Mouse (Mus musculus) midbrain, embryonic 12.5 days (tissue): ENCODE measurements around the gene Jarid2. TPM values are rescaled to one million over a fixed set of nuclear protein-coding genes. Genes with fewer than 3 reads are reported as not detected.

Experiments
- ATAC-seq: fragments of 200-750 bp; cut with Nextera tagmentation; 2 replicates; pipeline ENCODE4 v1.8.0; 2017; ENCODE audit warnings: low read depth, moderate TSS enrichment, moderate library complexity; ENCODE audit not compliant: low FRiP score
- H3K27ac ChIP-seq: fragments of 300-500 bp; sonication (generic); replicated peaks from 2 replicates; pipeline ENCODE4 v1.5.1; 2016; ENCODE audit warnings: mild to moderate bottlenecking
- H3K27me3 ChIP-seq: fragments of 300-500 bp; sonication (generic); 2 replicates; pipeline ENCODE4 v1.6.1; 2016; ENCODE audit warnings: mild to moderate bottlenecking
- H3K36me3 ChIP-seq: fragments of 300-500 bp; sonication (generic); 2 replicates; pipeline ENCODE4 v1.6.1; 2016
- H3K4me1 ChIP-seq: fragments of 300-500 bp; sonication (generic); 2 replicates; pipeline ENCODE4 v1.6.1; 2016
- H3K4me2 ChIP-seq: fragments of 300-500 bp; sonication (generic); replicated peaks from 2 replicates; pipeline ENCODE4 v1.6.1; 2016; ENCODE audit warnings: mild to moderate bottlenecking, moderate library complexity
- H3K4me3 ChIP-seq: fragments of 300-500 bp; sonication (generic); 2 replicates; pipeline ENCODE4 v1.5.1; 2016; ENCODE audit warnings: mild to moderate bottlenecking
- H3K9ac ChIP-seq: fragments of 300-500 bp; sonication (generic); replicated peaks from 2 replicates; pipeline ENCODE4 v1.6.1; 2016; ENCODE audit warnings: mild to moderate bottlenecking, moderate library complexity
- H3K9me3 ChIP-seq: fragments of 300-500 bp; sonication (generic); 2 replicates; pipeline ENCODE4 v1.6.1; 2016; ENCODE audit warnings: mild to moderate bottlenecking
- WGBS: fragments of 180-500 bp; shearing (Covaris S2); methylation state at CpG from one replicate; pipeline ENCODE4 v1.1.7; 2016; 5-methylcytosine and 5-hydroxymethylcytosine counted together
- polyA plus RNA-seq: library from polyadenylated mRNA; unstranded; fragments of >200 nt; fragmentation: Nextera tagmentation; extraction: Ambion mirVana; gene quantifications from 2 replicates; pipeline ENCODE4 v1.2.1, GENCODE M21; 2016

Gene Jarid2
- polyA plus RNA-seq, 1 experiment from 2014 or later, result 73.7 TPM

DNA sequence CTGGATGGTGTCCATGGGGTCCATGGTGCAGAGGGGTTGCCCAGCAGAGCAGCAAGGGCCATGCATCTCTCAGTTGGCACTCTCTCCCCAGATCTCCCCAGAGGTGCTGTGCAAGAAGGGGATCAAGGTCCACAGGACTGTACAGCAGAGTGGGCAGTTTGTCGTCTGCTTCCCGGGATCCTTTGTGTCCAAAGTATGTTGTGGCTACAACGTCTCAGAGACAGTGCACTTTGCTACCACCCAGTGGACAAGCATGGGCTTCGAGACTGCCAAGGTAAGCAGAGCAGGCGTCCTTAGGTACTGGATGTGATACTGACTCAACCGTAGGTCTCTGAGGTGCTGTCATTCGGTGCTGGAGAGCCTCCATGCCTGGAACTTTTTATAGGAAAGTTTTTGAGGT is 184.3 kb downstream of the Jarid2 start:
- H3K4me3 ChIP-seq, result no peak overlapping the region
- H3K9ac ChIP-seq, result no peak overlapping the region
- H3K27me3 ChIP-seq, result no peaks in the 10 kb centered on the region
- WGBS, result 65% methylated on average over 7 of the region's 7 CpGs
- peaks cover 96% of the 10 kb centered on the region for H3K36me3 ChIP-seq
- no peak overlapping the region for H3K27ac ChIP-seq
- ATAC-seq, result no peak
- no peak overlapping the region for H3K4me2 ChIP-seq
- H3K9me3 ChIP-seq, result no peaks in the 10 kb centered on the region
- peaks cover 3% of the 10 kb centered on the region; the same call in 1 of the 2 replicates for H3K4me1 ChIP-seq

DNA sequence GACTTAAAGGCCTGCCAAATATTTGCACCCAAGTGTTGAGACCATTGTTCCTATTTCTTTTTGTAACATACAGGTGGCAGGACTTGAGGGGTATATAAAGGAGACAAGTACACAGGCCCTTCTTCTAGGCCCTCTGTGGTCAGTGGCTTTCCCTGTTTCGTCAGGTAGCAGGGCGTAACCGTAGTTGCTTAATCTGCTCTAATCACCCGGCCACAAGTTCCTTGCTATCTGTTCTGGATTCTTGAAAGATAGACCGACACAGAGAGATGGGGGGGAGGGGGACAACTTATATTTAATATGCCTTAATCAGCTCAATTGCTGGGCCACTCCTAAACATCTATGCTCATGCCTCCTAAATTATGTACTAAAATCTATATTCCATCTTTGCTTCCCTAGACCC is 186.1 kb downstream of the Jarid2 start:
- no peaks in the 10 kb centered on the region for H3K4me1 ChIP-seq
- H3K36me3 ChIP-seq, result peaks cover 97% of the 10 kb centered on the region
- no peaks in the 10 kb centered on the region for H3K27me3 ChIP-seq
- H3K4me2 ChIP-seq, result no peak overlapping the region
- H3K27ac ChIP-seq, result no peak overlapping the region
- H3K9me3 ChIP-seq, result no peaks in the 10 kb centered on the region
- no peak for ATAC-seq
- no peak overlapping the region for H3K9ac ChIP-seq
- no peak overlapping the region for H3K4me3 ChIP-seq
- WGBS, result 94% methylated on average over 5 of the region's 5 CpGs

DNA sequence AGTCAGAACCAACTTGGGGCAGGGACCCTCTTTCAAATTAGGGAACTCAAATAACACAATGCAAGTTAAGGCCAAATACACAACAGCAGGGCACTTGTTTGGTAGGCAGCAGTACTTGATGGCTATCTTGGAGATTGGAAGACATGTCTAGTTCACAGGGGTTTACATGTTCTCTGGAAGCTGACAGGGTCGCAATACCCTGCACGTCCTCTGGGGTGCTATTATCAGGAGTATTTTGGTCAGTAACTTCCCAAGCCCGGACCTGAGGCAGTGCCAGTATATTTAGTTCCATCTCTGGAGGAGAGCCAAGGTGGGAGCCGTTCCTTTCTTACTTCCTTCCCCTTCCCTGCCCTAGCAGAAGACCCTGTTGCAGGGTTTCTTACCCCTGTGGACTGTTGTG is 186.7 kb downstream of the Jarid2 start:
- Histone ChIP-seq H3K4me3 (no peak overlapping the region), H3K4me2 (no peak overlapping the region), H3K9ac (no peak overlapping the region), H3K4me1 (no peaks in the 10 kb centered on the region), H3K27ac (no peak overlapping the region), H3K27me3 (no peaks in the 10 kb centered on the region), H3K36me3 (peaks cover 97% of the 10 kb centered on the region), H3K9me3 (no peaks in the 10 kb centered on the region)
- ATAC-seq, result no peak
- 84% methylated on average over 4 of the region's 4 CpGs for WGBS

DNA sequence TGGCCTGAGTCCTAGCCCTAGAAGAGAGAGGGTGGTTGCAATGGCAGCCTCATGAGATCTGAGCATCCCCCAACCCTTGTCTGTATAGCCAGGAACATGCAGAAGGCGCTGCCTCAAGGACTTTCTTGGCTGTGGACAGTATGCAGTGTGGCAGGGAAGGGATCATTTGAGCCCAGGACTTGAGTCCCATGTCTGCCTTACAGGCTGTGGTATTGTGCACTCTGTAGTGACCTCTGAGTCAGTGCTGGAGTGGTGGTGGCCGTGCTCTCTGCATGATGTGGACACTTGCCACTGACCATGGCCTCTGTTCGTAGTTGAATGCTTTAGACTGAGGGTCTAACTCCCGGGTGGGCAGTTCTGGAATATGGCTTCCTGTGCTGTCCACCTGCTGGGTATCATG is 187.9 kb downstream of the Jarid2 start:
- WGBS, result 94% methylated on average over 4 of the region's 4 CpGs

DNA sequence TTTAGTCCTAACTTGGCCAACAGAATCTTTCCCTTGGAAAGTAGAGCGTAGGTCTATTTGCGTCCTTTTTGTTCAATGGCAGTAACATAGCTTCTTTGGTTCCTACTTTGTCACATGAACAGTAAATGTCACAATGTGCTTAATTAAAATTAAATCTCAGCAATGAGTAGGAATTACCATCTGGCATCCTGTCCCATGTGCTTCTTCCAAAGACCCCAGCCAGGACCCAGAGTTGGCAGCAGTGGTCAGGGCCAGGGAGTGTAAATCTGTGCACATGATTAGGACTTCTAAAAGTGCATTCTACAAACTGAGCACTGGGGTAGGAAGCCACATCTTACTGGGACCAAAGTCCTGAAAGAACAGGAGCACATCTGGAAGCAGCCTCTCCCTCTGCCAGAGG is 189.0 kb downstream of the Jarid2 start:
- no peak overlapping the region for H3K27ac ChIP-seq
- no peak overlapping the region for H3K9ac ChIP-seq
- no peaks in the 10 kb centered on the region for H3K4me1 ChIP-seq
- WGBS, result 98% methylated on average over 2 of the region's 2 CpGs
- peaks cover 98% of the 10 kb centered on the region for H3K36me3 ChIP-seq
- H3K4me2 ChIP-seq, result no peak overlapping the region
- H3K27me3 ChIP-seq, result no peaks in the 10 kb centered on the region
- ATAC-seq, result no peak
- H3K4me3 ChIP-seq, result no peak overlapping the region
- H3K9me3 ChIP-seq, result no peaks in the 10 kb centered on the region

More for the DNA sequence above, 187.9 kb downstream of the Jarid2 start:
- no peak overlapping the region for H3K9ac ChIP-seq
- H3K4me3 ChIP-seq, result no peak overlapping the region
- peaks cover 97% of the 10 kb centered on the region for H3K36me3 ChIP-seq
- no peaks in the 10 kb centered on the region for H3K27me3 ChIP-seq
- H3K4me2 ChIP-seq, result no peak overlapping the region
- no peaks in the 10 kb centered on the region for H3K4me1 ChIP-seq
- ATAC-seq, result no peak
- H3K9me3 ChIP-seq, result no peaks in the 10 kb centered on the region
- H3K27ac ChIP-seq, result no peak overlapping the region

DNA sequence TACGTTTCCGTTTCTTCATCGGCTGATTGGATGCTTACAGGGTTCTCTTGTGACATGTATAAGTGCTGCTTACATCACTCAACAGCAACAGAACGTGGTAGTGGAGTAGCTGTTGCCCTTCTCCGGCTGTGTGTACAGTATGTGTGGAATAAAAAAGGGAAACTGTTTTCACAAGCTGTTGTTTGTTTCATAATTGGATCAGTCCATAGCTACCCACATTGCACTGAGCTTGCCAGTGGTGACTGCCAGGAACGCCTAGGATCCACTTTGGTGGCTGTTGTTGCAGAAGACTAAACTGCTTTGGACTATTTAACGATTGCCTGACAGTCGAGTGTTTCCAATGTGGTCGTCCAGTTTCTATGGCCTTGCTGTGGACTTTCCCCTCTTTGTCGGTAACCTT is 191.8 kb downstream of the Jarid2 start:
- Histone ChIP-seq H3K36me3 (peaks cover 93% of the 10 kb centered on the region), H3K4me1 (no peaks in the 10 kb centered on the region), H3K27ac (no peak overlapping the region), H3K27me3 (no peaks in the 10 kb centered on the region), H3K4me2 (no peak overlapping the region), H3K9me3 (no peaks in the 10 kb centered on the region), H3K4me3 (no peak overlapping the region), H3K9ac (no peak overlapping the region)
- WGBS, result 86% methylated on average over 10 of the region's 10 CpGs
- no peak for ATAC-seq

DNA sequence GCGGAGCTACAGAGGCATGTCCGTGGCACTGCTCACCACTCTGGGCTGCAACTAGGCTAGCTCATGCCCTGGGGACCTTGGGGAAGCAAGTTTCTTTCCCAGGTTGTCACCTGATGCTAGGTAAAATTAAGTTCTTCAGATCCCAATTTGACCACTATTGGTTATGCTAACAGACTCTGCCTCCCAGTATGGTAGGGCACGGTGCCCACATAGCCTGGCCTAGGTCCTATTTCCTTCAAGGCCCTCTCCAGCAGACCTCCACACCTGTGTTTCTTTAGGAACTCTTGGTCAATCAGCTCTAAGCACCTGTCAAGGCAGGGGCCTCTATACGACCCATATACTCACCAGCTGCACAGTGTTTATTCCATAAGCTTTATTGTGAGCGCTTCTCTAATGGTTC is 192.4 kb downstream of the Jarid2 start:
- WGBS, result 92% methylated on average over 5 of the region's 5 CpGs

DNA sequence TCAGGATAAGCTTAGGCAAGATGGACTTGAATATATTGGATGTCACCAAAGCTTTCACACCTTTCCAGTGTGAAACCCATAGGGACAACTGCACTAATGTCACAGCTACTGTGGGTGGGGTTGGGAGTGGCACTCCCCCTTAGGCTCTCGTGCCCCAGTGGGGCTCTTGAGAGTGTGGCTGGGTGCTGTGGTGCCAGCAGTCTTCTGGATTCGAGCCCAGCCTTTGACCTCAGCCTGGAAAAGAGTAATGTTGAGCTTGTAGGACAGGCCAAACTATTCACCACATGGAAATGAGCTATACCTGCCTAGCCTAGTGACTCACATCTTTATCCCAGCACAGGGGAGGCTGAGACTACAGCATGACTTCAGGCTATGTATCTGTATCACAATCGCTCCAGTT is 194.8 kb downstream of the Jarid2 start:
- ATAC-seq, result no peak
- H3K27me3 ChIP-seq, result no peaks in the 10 kb centered on the region
- H3K4me2 ChIP-seq, result no peak overlapping the region
- 89% methylated on average over 3 of the region's 3 CpGs for WGBS
- no peak overlapping the region for H3K27ac ChIP-seq
- H3K9me3 ChIP-seq, result no peaks in the 10 kb centered on the region
- no peak overlapping the region for H3K4me3 ChIP-seq
- no peak overlapping the region for H3K9ac ChIP-seq
- peaks cover 67% of the 10 kb centered on the region for H3K36me3 ChIP-seq
- H3K4me1 ChIP-seq, result no peaks in the 10 kb centered on the region

More for the DNA sequence above, 192.4 kb downstream of the Jarid2 start:
- Histone ChIP-seq H3K4me1 (no peaks in the 10 kb centered on the region), H3K36me3 (peaks cover 90% of the 10 kb centered on the region), H3K9ac (no peak overlapping the region), H3K4me2 (no peak overlapping the region), H3K27ac (no peak overlapping the region), H3K4me3 (no peak overlapping the region), H3K27me3 (no peaks in the 10 kb centered on the region), H3K9me3 (no peaks in the 10 kb centered on the region)
- no peak for ATAC-seq

DNA sequence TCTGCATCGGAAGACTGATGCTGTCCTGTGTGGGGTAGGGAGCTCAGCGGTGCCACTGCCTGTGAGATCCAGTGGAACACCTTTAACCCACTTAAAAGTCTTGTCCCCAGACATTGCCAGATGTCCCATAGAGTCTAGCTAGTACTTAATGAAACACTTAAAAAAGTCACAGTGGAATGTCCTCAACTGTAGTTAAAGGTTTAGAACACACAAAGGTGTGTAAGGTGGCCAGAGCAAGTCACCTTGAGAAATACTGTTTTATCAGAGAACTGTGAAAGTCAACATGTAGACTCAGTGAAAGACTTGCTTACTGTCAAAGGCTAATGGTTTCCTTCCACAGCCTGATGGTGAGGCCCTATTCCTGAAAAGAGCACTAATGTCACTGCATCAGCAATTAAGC is 195.9 kb downstream of the Jarid2 start:
- H3K27me3 ChIP-seq, result no peaks in the 10 kb centered on the region
- no peaks in the 10 kb centered on the region for H3K9me3 ChIP-seq
- no peak for ATAC-seq
- H3K27ac ChIP-seq, result no peak overlapping the region
- no peaks in the 10 kb centered on the region for H3K4me1 ChIP-seq
- H3K4me3 ChIP-seq, result no peak overlapping the region
- H3K36me3 ChIP-seq, result peaks cover 57% of the 10 kb centered on the region
- WGBS, result 96% methylated on average over 2 of the region's 2 CpGs
- no peak overlapping the region for H3K9ac ChIP-seq
- H3K4me2 ChIP-seq, result no peak overlapping the region

DNA sequence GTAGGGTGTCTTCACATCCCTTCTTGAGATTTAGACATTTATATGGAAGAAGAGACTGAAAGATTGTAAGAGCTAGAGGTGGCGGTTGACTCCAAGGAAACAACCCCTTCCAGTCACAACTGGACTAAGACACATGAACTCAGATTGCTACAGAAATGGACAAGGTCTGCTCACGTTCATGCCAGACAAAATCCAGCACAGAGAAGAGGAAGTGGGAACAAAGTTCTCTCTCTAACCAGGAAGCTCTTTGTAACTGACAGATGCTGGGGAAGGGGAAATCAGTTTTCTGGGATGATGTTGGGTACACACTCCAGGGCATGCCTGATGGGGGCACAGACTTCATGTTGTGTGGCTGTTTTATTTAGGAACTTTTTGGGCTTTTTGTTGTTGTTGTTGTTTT is 197.0 kb downstream of the Jarid2 start:
- Histone ChIP-seq H3K4me2 (no peak overlapping the region), H3K27ac (no peak overlapping the region), H3K9me3 (no peaks in the 10 kb centered on the region), H3K4me3 (no peak overlapping the region), H3K36me3 (peaks cover 46% of the 10 kb centered on the region), H3K27me3 (no peaks in the 10 kb centered on the region), H3K9ac (no peak overlapping the region), H3K4me1 (no peaks in the 10 kb centered on the region)
- 84% methylated on average over 2 of the region's 2 CpGs for WGBS
- no peak for ATAC-seq

DNA sequence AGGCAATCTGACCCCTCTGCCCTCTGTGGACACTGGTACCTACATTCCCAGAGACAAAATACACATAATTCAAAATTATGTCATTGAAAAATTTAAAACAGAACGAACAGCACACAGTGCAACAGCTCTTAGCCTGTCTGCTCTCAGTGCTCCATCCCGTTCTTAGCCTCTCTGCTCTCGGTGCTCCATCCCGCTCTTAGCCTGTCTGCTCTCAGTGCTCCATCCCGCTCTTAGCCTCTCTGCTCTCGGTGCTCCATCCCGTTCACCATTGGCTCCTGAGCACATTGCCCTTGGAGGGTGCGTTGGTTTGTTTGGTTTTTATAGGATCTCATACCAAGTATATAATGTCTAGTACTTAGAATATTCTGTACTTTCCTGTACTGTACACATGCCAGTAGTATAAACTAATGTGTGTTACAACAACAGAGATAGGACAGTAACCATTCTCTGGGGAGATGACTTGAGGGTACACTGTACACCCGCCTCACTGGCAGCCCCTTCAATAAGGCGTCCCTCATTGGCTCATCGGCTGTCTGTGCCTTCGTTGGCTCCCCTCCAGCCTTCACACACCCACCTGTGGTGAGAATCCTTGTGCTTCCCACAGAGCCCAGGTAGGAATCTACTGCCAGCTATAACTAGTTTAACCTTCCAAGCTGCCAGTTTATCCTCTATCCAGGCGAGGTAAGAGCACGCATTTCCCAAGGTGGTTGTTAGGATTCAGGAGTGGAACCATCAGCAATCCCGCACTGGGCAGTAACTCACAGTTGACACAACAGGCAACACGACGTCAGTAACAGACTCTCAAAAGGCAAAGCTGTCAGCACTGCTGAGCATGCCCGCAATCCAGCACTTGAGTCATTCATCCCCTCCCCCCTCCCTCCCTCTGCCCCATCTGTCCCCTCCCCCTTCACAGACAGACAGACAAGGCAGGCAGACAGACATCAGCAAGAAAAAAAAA is 203.3 kb downstream of the Jarid2 start:
- no peak overlapping the region for H3K4me3 ChIP-seq
- 74% methylated on average over 18 of the region's 18 CpGs for WGBS
- no peak overlapping the region for H3K9ac ChIP-seq
- H3K36me3 ChIP-seq, result peaks cover 3% of the 10 kb centered on the region; the same call in 1 of the 2 replicates
- no peak overlapping the region for H3K27ac ChIP-seq
- ATAC-seq, result no peak
- H3K9me3 ChIP-seq, result no peaks in the 10 kb centered on the region
- no peak overlapping the region for H3K4me2 ChIP-seq
- H3K4me1 ChIP-seq, result peaks cover 17% of the 10 kb centered on the region
- no peaks in the 10 kb centered on the region for H3K27me3 ChIP-seq

DNA sequence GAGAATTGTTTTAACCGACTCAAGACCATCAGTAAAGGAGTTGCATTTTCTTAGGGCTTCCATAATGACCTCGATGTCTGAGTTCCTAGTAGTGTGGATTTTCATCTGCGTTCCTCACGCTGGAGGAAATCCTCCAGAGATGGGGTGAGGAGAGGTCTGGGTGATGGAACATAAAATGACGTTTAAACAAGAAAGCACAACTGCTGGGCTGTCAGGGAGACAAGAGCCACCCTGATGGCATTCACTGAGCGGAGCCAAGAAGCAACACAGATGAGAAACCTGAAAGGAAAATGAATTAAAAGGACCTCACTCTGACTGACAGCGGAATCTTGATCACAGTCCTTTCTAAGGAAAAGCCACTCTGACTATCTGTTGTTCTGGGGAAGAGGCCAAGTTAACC is 204.3 kb downstream of the Jarid2 start:
- WGBS, result 36% methylated on average over 7 of the region's 7 CpGs
- H3K4me3 ChIP-seq, result no peak overlapping the region
- H3K36me3 ChIP-seq, result peaks cover 3% of the 10 kb centered on the region; the same call in 1 of the 2 replicates
- no peak overlapping the region for H3K9ac ChIP-seq
- H3K4me2 ChIP-seq, result no peak overlapping the region
- no peaks in the 10 kb centered on the region for H3K27me3 ChIP-seq
- peaks cover 17% of the 10 kb centered on the region for H3K4me1 ChIP-seq
- ATAC-seq, result no peak
- no peak overlapping the region for H3K27ac ChIP-seq
- no peaks in the 10 kb centered on the region for H3K9me3 ChIP-seq
